Mouse (Mus musculus) embryo, embryonic 11 days (tissue): Measurements from ENCODE around the gene Klf13.

Experiments used
- DNase-seq: peaks from one replicate; pipeline ENCODE4 v3.0.0-alpha.2; 2015

The Klf13 gene

DNA sequence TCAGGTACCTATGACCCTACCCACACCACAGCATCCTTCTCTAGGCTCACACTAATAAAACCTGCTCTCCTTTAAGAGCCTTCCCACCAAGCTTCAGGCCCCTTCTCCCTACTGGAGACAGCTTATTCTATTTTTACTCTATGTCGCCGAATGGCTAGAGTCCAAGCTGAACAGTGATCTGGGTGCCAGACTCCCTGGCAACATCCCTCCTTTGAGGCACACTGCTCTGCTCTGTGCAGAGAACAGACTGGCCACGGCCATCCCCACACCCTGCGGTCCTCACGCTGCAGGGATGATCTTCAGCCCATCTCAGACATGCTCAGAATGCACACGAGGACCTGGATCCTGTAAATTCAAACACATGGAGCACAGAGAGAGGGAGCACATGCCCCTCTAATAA, 59.1 kb downstream of the Klf13 start:
- DNase-seq = no peak

DNA sequence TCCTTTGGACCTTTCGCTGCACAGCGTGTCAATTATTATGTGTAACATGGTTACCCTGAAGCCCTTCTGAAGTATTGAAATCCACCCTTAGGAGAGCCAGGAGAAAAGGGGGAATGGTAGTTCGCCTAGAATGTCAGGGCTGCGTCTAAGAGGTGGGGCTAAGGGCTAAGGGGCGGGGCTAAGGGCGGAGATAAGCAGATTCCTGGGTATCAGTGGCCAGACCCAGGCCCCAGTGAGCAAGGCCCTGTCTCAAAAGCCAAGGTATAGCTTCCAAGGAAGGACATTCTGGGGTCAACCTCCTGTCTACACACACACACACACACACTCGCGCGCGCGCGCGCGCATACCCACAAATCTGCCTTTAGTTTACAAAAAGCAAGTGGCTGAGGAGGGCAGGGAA, 61.1 kb downstream of the Klf13 start:
- peak; percentile 30 for DNase-seq

DNA sequence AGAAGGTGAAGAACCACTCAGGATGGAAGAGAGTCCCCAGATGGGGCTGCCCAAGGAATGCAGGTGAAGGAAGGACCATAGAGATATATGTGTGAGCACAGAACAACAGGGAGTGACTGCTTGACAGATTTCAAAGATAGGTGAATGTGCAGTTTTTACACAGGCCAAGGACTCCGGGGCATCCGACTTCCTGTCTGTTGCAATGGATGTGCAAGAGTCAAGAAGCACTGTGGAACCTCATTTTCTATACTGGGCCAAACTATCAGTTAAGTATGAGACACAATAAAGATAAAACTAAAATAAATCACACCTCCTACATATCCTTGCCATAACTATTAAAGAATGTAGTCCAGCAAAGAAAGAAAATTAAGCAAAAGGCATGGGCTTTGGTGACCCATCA, 62.1 kb downstream of the Klf13 start:
- no peak for DNase-seq

DNA sequence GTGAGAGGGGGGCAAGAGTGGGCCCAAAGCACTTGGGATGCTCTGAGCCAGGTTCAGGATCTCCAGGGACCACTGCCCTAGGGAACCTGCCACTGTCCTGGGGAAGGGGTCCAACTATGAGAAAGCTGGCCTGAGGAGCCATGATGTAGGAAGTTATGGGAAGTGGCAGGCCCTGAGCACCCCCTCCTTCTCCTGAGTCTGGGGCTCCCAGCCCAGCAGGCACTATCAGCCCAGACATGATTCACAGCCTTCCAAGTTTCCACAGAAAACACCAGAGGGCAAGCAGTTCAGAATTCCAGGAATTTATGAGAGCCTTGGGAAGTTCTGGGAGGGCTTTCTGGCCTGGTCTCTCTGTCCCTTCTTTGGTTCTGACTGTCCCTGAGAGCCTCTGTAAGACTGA, 63.0 kb downstream of the Klf13 start:
- DNase-seq = no peak

DNA sequence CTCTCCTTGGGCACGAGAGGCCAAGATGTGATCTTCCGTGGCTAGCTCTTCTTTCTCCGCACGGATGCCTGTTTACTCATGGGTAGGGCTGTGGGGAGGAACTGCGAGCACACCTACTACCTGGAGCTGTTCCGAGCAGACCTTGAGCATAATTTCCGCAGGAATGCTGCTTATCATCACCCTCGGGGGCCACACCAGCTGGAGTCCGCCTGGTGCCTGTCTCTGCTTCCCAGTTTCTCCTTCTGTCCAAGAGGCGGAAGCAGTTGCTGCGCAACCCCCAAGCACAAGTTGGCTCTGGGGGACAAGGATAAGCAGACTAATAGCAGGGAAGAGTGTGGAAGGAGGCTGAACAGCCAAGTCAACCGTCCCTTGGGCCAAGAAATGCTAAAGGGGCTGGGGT, 64.8 kb downstream of the Klf13 start:
- no peak for DNase-seq

DNA sequence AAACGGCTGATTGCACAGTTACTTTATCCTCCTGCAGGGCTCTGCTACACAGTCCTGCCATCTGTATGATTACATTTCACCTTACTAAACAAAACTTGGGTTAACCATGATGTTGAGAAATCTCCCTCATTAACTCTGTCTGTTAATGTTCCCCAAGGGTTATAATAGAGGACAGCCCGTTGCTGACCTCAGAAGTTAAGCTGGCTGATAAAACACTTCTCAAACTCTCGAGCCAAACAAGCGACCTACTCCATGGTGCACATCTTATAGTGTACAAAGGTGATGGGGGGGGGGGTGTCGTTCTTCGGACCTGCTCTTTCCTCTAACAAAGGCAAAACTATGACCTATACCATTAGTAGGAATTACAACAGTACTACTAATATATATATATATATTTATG, 67.0 kb downstream of the Klf13 start:
- DNase-seq = no peak

DNA sequence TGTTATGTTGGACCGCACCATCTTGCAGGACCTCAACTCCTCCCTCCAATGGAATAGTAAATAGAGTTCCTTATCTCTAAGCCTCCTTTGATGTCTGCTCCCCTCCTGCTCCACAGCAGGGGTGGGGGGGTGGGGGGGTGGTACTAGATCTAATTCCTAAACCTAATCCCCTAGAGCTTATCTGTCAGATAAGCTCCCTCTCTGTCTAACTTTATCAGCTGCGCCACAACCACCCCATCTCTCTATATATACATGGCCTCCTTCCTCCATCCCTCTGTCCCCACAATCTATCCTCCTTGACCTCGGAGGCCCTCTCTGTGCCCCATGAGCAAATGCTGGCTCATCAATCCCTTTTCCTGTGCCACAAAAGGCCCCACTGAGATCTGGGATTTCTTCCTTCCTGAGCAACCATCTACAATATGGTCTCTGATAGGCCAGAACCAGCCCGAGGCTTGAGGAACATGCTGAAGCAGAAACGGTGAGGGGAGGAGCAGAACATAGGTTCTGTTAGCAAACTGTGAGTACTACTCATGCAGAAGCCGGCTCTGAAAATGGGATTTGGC, 70.3 kb downstream of the Klf13 start:
- DNase-seq = no peak

DNA sequence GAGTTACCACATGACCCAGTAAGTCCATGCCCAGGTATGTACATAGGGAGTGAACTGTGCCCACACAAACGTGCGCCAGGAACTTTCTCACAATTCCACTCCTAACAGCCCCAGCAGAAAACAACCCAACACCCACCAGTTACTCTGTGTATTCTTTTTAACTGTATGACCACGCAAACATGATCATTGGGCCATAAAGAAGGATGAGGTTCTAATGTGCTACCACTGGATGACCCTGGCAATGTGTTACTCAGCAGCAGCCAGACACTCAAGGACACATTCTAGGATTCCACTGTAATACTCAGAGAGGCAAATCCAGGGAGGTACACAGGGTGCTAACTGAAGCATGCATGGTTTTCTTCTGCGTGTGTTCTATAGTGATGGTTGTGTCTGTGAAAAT, 72.8 kb downstream of the Klf13 start:
- no peak for DNase-seq

DNA sequence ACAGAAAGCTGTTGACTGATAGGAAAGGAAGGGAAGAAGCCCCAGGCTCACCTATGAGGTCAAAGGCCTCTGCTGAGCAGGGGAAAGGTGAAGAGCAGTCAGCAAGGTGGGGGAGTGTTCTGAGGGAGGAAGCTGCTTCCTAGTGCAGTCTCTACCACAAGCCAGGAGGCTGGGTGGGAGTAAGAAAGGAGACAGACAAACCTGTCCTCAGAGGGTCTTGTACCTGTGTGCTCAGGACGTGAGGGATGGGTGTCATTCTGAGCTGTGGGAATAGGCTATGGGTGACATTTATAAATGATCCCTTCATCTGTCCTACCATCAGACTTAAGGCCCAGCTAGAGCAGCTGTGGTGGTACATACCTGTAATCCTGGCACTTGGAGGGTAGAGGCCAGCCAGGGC, 75.7 kb downstream of the Klf13 start:
- DNase-seq = no peak

DNA sequence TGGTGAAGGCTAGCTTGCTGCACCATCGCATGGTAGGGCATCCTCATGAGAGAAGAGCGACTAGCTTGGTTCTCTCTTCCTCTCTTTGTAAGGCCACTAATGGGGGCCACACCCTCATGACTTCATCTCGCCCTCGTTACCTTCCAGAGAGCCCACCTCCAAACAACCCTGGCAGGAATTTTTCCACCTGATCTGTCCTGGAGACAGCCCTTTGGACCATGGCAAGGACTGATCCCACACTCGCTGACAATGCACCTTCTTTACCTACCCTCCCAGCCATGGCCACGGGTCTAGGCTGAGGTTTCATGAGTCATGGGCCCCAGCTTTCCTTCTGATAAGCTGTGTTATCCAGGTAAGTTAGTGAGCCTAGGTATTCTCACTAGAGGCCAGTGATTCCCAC, 77.6 kb downstream of the Klf13 start:
- DNase-seq = no peak

DNA sequence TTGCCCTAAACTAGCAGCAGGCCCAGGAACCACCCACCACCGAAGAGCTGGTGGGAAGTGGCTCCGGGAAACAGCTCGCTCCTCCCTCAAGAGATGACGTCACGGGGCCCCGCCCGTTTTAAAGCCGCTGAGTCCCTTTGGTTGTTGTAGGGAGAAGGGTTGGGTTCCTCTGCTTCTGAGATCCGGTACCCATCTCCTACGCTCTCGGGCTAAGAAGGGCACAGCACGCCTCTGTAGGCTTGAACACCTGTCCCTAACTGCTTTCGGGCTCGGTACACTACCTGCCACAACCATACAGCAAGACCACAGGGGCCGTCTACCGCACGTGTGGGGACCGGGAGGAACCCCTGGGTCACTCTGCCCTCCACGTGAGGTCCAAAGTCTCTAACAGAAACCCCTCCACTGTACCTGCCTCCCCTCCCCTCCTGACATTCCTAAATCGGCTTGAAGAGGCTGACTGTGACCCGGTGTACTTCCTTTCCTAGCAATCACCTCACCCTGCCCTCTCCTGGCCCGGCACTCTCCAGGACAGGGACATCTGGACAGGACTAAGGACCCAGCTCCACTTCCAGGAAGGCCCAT, 80.1 kb downstream of the Klf13 start:
- DNase-seq = peak; percentile 85

DNA sequence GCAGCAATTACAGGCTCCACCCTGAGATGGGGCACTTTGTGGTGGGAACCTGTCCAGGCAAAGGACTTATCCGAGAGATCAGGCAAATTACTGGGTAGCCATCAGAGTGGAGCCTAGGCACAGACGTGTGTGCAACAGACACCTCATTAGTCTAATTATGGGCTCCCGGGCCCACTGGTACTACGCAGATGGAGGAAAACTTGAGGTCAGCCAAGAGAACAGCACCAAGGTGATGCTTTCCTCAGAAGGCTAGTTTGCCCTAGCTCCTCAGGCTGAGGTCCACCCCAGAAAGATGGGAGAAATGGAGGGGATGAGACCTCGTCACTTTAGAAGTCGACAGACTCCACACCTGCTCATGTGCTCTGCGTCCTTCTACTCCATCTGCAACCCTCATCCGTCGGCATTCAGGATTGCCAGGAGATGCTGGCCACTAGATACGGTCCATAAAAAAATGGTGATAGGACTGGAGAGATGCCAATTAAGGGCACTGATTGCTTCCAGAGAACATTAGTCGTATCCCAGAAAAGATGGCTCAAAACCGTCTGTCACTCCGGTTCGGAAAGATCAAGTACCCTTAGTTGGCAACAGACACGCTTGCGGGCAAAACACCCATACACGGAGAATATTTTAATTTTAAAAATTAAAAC, 80.8 kb downstream of the Klf13 start:
- DNase-seq = no peak

DNA sequence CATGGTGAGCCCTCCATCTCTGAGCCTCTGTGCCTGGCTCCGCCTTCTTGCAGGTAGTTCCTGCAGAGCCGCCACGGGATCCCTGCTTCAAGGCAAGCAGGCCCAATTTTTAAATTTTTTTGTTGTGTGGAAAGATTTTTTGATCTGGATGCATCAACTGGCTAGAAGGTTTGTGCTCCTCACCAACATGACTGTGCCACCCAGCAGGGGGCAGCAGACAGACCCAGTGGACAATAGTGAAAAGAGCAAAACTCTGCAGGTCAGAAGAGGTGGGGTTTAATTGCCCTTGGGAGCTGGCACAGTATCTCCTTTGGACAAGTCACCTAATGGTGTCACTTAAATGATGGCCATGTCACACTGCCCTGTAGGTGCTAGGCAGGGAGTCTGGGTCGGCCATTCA, 83.4 kb downstream of the Klf13 start:
- peak; percentile 64 for DNase-seq

DNA sequence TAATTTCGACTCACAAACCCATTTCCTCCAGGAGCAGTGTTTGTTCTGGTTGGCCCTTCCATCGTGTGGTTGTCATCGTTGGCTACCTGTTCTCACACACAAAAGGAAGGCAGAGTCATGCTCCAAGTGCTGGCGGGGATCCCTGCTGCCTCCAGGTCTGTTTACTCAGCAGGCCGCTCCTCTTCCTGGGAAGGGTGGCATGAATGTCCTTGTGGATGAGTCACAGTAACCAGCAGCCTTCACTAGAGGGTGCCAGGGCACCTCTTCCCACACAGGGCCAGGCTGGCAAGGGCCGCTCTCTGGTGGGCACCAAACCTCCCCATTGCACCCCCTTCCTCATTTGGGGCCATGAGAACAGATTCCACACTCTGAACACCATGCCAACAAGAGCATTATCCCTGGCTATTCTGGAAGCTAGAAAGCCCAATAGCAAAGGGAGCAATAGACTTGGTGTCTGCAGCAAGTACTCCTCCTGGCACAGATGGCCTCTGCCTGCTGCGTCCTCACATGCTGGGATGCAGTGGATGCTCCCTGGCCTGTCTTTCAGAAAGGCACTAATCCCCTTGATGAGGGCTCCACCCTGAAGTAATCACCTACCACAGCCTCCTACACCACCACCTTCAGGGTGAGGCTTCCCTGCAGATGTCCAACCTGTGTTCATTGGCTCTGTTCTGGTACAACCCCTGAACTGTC, 86.7 kb downstream of the Klf13 start:
- no peak for DNase-seq
